Mouse (Mus musculus): ENCODE measurements around the gene Fam83f. TPM values are rescaled to one million over a fixed set of nuclear protein-coding genes. Genes with fewer than 3 reads are reported as not detected.

Fam83f gene
- total and polyA plus RNA-seq, 3 experiments, result not detected

DNA sequence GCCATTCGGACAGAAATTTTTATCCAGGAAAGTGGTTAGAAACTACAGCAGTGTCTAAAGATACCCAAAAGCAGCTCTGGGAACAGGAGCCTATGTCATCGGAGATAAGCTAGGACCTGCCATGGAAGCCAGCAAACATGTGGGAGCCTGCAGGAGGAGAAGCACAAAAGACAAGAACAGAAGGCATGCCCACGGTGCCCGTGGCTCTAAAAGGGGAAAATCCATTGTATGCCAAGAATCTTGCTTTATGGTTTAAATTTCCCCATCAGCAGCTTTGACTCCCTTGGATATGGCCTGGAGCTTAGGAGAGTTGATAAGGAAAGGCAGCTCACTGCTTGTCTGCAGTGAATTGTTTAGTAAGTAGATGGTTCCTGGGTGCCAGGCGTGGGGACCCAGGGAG is 31.3 kb downstream of the Fam83f start:
- Histone ChIP-seq H3K9ac (ENCODE audit: control insufficient read depth, low read depth, low read length, poor library complexity, severe bottlenecking) (no peak overlapping the region), H3K27ac (ENCODE audit: control insufficient read depth, low read depth, low read length) (no peak overlapping the region), H3K79me2 (ENCODE audit: control insufficient read depth, insufficient read depth, low read length, poor library complexity) (no peaks in the 10 kb centered on the region), H3K36me3 (ENCODE audit: control insufficient read depth in 1 of 2, insufficient read depth in 2 of 2, low read length in 2 of 2) (peaks cover 0 to 6% of the 10 kb centered on the region in 2 experiments; a peak in 2 of 4 replicates), H3K4me3 (ENCODE audit: control insufficient read depth in 1 of 2, insufficient read depth in 1 of 2, low read depth in 2 of 2, low read length in 2 of 2) (no peak overlapping the region), H3K4me1 (ENCODE audit: control insufficient read depth in 1 of 2, insufficient read depth in 2 of 2, low read length in 2 of 2) (peaks cover 0 to 7% of the 10 kb centered on the region in 2 experiments; a peak in 2 of 4 replicates), H3K9me3 (replicated peaks; ENCODE audit: insufficient read depth, low read length) (no peaks in the 10 kb centered on the region), H3K27me3 (ENCODE audit: control insufficient read depth in 1 of 2, insufficient read depth in 2 of 2, low read length in 2 of 2) (peaks cover 0 to 5% of the 10 kb centered on the region in 2 experiments; a peak in 2 of 4 replicates)
- TF ChIP-seq CHD2 (IDR thresholded peaks at IDR 0.05; ENCODE audit: low read length), result no peak
- TF ChIP-seq MYB (IDR thresholded peaks at IDR 0.05; ENCODE audit: low read depth, low read length), result no peak
- TF ChIP-seq POLR2A (IDR thresholded peaks at IDR 0.05; ENCODE audit: control insufficient read depth in 1 of 2, insufficient read depth in 1 of 2, low read depth in 1 of 2, low read length in 2 of 2, poor library complexity in 1 of 2), result no peak
- no peak for DNase-seq (ENCODE audit: low read depth, low spot score)

GRCm38 (mm10) chr15:80703495-80703894 is 31.8 kb downstream of the Fam83f start:
- H3K4me1 ChIP-seq (ENCODE audit: control insufficient read depth in 1 of 2, insufficient read depth in 2 of 2, low read length in 2 of 2), result peaks cover 0 to 7% of the 10 kb centered on the region in 2 experiments; a peak in 2 of 4 replicates
- TF ChIP-seq TCF12 (IDR thresholded peaks at IDR 0.05; ENCODE audit: low read depth, low read length) (no peak), GATA1 (IDR thresholded peaks at IDR 0.05; ENCODE audit: low read depth, low read length) (no peak), NELFE (IDR thresholded peaks at IDR 0.05; ENCODE audit: low read depth, low read length) (no peak), ETS1 (IDR thresholded peaks at IDR 0.05; ENCODE audit: low read depth, low read length) (no peak), SMC3 (IDR thresholded peaks at IDR 0.05; ENCODE audit: low read depth, low read length) (no peak), USF2 (IDR thresholded peaks at IDR 0.05; ENCODE audit: borderline replicate concordance in 1 of 2, insufficient read depth in 1 of 2, low read depth in 1 of 2, low read length in 2 of 2) (no peak), MAX (IDR thresholded peaks at IDR 0.05; ENCODE audit: low read length) (no peak), UBTF (IDR thresholded peaks at IDR 0.05; ENCODE audit: borderline replicate concordance, insufficient read depth, low read depth, low read length) (no peak), E2F4 (IDR thresholded peaks at IDR 0.05; ENCODE audit: borderline replicate concordance, low read depth, low read length) (no peak), KAT2A (conservative IDR thresholded peaks at IDR 0.05; ENCODE audit: low read depth, low read length) (no peak), ELF1 (IDR thresholded peaks at IDR 0.05; ENCODE audit: low read depth, low read length) (no peak), ZKSCAN1 (IDR thresholded peaks at IDR 0.05; ENCODE audit: low read depth, low read length) (no peak)
- H3K27me3 ChIP-seq (ENCODE audit: control insufficient read depth in 1 of 2, insufficient read depth in 2 of 2, low read length in 2 of 2), result peaks cover 0 to 5% of the 10 kb centered on the region in 2 experiments; a peak in 2 of 4 replicates
- no peak for DNase-seq (ENCODE audit: low read depth, low spot score)
- no peaks in the 10 kb centered on the region for H3K79me2 ChIP-seq (ENCODE audit: control insufficient read depth, insufficient read depth, low read length, poor library complexity)
- no peak overlapping the region for H3K4me3 ChIP-seq (ENCODE audit: control insufficient read depth in 1 of 2, insufficient read depth in 1 of 2, low read depth in 2 of 2, low read length in 2 of 2)
- peaks cover 0 to 6% of the 10 kb centered on the region in 2 experiments; a peak in 2 of 4 replicates for H3K36me3 ChIP-seq (ENCODE audit: control insufficient read depth in 1 of 2, insufficient read depth in 2 of 2, low read length in 2 of 2)
- no peak overlapping the region for H3K9ac ChIP-seq (ENCODE audit: control insufficient read depth, low read depth, low read length, poor library complexity, severe bottlenecking)
- H3K9me3 ChIP-seq (replicated peaks; ENCODE audit: insufficient read depth, low read length), result no peaks in the 10 kb centered on the region
- H3K27ac ChIP-seq (ENCODE audit: control insufficient read depth, low read depth, low read length), result no peak overlapping the region

DNA sequence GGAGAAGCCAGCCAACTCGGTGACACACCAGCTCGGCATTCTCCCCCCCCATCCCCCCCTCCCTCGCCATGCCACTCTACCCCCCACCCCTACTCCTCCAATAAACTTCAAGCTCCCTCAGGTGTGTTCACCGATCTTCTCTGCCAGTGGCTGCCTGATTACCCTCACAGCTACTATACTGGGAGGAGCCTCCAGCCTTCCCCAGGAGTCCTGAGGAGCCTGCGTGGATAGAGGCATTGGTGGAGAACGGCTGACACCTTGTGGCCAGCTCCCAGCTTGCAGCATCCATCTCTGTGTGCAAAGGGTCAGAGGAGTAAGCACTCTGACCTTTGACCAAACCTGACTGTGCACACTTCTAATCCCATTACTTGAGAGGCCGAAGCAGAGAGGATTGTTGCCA is 32.6 kb downstream of the Fam83f start:
- Histone ChIP-seq H3K79me2 (ENCODE audit: control insufficient read depth, insufficient read depth, low read length, poor library complexity) (no peaks in the 10 kb centered on the region), H3K9ac (ENCODE audit: control insufficient read depth, low read depth, low read length, poor library complexity, severe bottlenecking) (no peak overlapping the region), H3K27me3 (ENCODE audit: control insufficient read depth in 1 of 2, insufficient read depth in 2 of 2, low read length in 2 of 2) (peaks cover 0 to 2% of the 10 kb centered on the region in 2 experiments; a peak in 1 of 4 replicates), H3K4me3 (ENCODE audit: control insufficient read depth in 1 of 2, insufficient read depth in 1 of 2, low read depth in 2 of 2, low read length in 2 of 2) (no peak overlapping the region), H3K4me1 (ENCODE audit: control insufficient read depth in 1 of 2, insufficient read depth in 2 of 2, low read length in 2 of 2) (peaks cover 0 to 7% of the 10 kb centered on the region in 2 experiments; a peak in 2 of 4 replicates), H3K36me3 (ENCODE audit: control insufficient read depth in 1 of 2, insufficient read depth in 2 of 2, low read length in 2 of 2) (peaks cover 0 to 6% of the 10 kb centered on the region in 2 experiments; a peak in 2 of 4 replicates), H3K9me3 (replicated peaks; ENCODE audit: insufficient read depth, low read length) (no peaks in the 10 kb centered on the region), H3K27ac (ENCODE audit: control insufficient read depth, low read depth, low read length) (no peak overlapping the region)
- peak; percentile 84 for DNase-seq (ENCODE audit: low read depth, low spot score)
- TF ChIP-seq USF2 (IDR thresholded peaks at IDR 0.05; ENCODE audit: borderline replicate concordance in 1 of 2, insufficient read depth in 1 of 2, low read depth in 1 of 2, low read length in 2 of 2) (no peak), SIN3A (IDR thresholded peaks at IDR 0.05; ENCODE audit: low read length) (peak; percentile 74), ZNF384 (IDR thresholded peaks at IDR 0.05; ENCODE audit: low read depth, low read length) (no peak), MEF2A (IDR thresholded peaks at IDR 0.05; ENCODE audit: extremely low read depth, insufficient replicate concordance, low read depth, low read length, poor library complexity, severe bottlenecking) (no peak), GATA1 (IDR thresholded peaks at IDR 0.05; ENCODE audit: low read depth, low read length) (no peak), NRF1 (IDR thresholded peaks at IDR 0.05; ENCODE audit: insufficient read depth, low read depth, low read length, poor library complexity, severe bottlenecking) (no peak), ZKSCAN1 (IDR thresholded peaks at IDR 0.05; ENCODE audit: low read depth, low read length) (no peak), SMC3 (IDR thresholded peaks at IDR 0.05; ENCODE audit: low read depth, low read length) (peak; percentile 93), CHD1 (IDR thresholded peaks at IDR 0.05; ENCODE audit: low read depth, low read length) (no peak), MAZ (IDR thresholded peaks at IDR 0.05; ENCODE audit: low read depth, low read length) (no peak), POLR2A (IDR thresholded peaks at IDR 0.05; ENCODE audit: control insufficient read depth in 1 of 2, insufficient read depth in 1 of 2, low read depth in 1 of 2, low read length in 2 of 2, poor library complexity in 1 of 2) (no peak), MXI1 (IDR thresholded peaks at IDR 0.05; ENCODE audit: low read depth, low read length) (no peak), CHD2 (IDR thresholded peaks at IDR 0.05; ENCODE audit: low read length) (no peak), RCOR1 (IDR thresholded peaks at IDR 0.05; ENCODE audit: low read depth, low read length) (no peak), CTCF (IDR thresholded peaks at IDR 0.05 in 2 of 3, conservative IDR thresholded peaks at IDR 0.05 in 1 of 3; ENCODE audit: control insufficient read depth in 1 of 3, insufficient read depth in 1 of 3, low read depth in 2 of 3, low read length in 3 of 3, poor library complexity in 1 of 3, severe bottlenecking in 1 of 3) (peak; percentile 76 to 99 (median 96))

Data from MEL (cell line).